Mouse (Mus musculus) heart, adult 9 months (tissue): Measurements from ENCODE around the gene Sult2b1.
A peak's percentile ranks its signal among the peaks of the same experiment; 100 is the strongest.

Experiments used
- DNase-seq, 2 experiments: peaks; one replicate each; pipeline ENCODE4 v3.0.0; 2022; ENCODE audit warnings: low spot score in 2 of 2

Sult2b1 gene

GRCm38 (mm10) chr7:45725151-45725550 lies 59.3 kb downstream of the Sult2b1 start:
- DNase-seq = no peak

GRCm38 (mm10) chr7:45723781-45724180 lies 60.7 kb downstream of the Sult2b1 start:
- DNase-seq = no peak

GRCm38 (mm10) chr7:45723301-45723700 lies 61.2 kb downstream of the Sult2b1 start:
- DNase-seq = no peak

- no peak for DNase-seq
These were observed 62.1 kb downstream of the Sult2b1 start for GRCm38 (mm10) chr7:45722348-45722713.

DNA sequence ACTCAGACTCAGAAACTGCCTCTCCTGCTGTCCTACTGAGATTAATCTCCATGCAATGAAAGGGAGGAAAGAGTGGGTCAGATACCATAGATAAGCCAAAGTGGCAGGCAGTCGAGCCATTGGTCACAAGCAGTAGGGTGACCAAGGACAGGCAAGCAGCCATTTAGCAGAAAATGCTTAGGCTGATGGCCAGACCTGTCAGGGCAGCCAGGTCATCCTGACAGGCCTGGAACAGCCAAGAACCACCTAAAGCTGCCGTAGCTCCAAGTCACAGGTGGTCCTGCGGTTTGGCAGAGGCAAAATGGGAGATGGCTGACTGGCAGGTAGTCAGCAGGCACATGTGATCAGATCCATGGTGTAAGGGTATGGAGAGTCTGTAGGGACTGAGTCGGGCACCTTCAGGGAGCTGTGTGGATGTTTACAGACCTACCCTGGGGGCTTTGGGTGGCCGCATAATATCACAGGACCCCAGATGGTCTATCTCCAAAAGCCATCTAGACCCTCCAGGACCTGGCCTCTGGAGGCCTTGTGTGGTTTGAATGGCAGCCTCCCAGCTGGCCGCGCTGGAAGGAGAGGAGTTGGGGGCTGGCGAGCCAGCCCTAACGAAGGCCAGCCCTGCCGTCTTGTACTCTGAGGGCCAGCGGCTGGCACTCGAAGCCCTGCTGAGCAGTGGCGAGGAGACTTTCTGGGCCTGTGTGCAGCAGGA lies 62.7 kb downstream of the Sult2b1 start:
- peak in 1 of 2 experiments; percentile 16 for DNase-seq

DNA sequence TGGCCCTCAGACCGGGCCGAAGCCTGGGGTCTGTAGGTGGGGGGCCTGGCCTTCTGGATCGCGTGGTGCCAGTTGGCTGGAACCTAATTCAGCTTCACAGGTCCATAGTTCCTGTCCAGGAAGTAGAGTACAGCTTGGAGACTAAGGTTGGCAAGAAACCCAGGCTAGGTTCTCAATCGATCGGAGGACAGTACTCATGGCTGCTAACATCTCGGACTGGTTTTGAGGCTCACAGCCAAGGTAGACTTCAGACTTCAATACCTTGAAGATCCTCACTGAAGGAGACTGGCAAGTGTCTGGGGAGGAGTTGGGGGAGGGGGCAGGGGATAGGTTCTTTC lies 63.3 kb downstream of the Sult2b1 start:
- no peak for DNase-seq

GRCm38 (mm10) chr7:45720413-45721233 lies 63.8 kb downstream of the Sult2b1 start, which contains the start of gene Fam83e:
Gene Fam83e, plus strand, starts transcription at chr7:45721212.
- DNase-seq = no peak

- no peak for DNase-seq
These were observed 64.6 kb downstream of the Sult2b1 start for GRCm38 (mm10) chr7:45719738-45720412.

DNA sequence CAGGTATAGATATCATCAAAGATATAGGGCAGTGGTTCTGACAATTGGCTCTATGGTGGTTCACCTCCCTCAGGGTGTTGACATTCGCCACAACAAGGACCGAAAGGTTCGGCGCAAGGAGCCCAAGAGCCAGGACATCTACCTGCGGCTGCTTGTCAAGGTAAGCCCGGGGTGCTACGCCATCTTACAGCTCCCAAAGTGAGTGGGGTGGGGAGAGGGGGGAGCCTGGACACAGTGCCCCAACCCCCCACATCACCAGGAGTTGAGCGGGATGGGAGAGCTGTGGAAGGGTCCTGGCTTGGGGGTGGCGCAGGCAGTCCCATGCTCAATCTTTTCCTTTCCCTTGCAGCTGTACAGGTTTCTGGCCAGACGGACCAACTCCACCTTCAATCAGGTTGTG lies 65.3 kb downstream of the Sult2b1 start:
- DNase-seq = no peak

DNA sequence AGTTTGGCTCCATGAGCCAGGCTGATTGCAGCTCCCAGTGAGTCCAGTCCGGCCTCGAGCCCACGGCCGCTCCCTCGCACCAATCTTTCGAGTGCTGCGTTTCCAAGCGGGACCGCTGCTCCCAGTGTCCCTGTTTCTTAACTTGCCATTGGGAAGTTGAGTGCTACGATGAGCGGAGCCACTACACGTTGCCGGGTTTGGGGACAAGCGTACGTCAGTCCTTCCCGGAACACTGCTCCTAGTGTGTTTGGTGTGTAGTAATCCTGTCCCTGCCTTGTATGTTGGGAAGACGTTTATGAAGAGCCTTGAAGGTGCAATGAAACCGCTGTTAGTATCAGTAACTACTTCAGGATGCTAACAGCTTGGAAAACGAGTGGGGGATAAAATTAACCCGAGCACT lies 66.1 kb downstream of the Sult2b1 start:
- DNase-seq = no peak

- peak; percentile 95 to 98 for DNase-seq
These were observed 66.6 kb downstream of the Sult2b1 start, which contains the start of gene Sphk2 for GRCm38 (mm10) chr7:45717918-45718297. Gene Sphk2, minus strand, starts transcription at chr7:45718002.

- no peak for DNase-seq
These were observed 67.2 kb downstream of the Sult2b1 start for GRCm38 (mm10) chr7:45716952-45717917.

- DNase-seq = peak in 1 of 2 experiments; percentile 25
These were observed 68.0 kb downstream of the Sult2b1 start for GRCm38 (mm10) chr7:45716460-45716857.

GRCm38 (mm10) chr7:45715741-45716459 lies 68.6 kb downstream of the Sult2b1 start:
- DNase-seq = peak; percentile 39 to 55

DNA sequence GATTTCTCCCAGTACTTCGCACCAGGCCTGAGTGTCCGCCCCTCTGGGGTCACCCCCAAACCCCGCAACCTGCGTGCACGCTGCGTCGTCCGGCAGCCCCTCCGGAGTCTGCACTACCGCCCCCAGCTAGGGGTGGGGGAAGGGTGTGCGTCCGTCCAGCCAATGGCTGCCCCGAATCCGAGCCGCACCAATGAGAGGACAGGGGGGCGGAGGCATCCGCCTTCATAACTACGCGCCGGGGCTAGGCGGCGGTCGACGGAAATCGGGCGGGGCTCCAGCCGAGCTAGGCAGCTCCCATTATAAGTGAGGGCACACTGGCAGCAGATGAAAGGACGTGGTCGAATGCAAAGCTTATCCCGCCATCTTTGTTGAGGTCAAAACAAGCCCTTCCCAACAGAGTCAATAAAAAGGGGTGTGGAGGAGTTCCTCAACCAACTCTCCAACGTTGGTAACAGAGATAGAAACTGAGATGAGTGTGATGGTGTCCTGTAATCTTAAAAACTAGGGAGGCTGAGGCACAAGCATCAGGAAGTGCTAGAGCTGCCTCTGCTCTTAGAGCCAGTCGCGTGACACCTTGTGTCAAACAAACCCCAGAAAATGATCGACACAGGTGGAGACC lies 69.3 kb downstream of the Sult2b1 start, which contains the start of gene Rpl18:
Rpl18 (plus strand) TSS at position 368 of the 619 bp plus-strand sequence.
- DNase-seq = peak; percentile 98

GRCm38 (mm10) chr7:45714630-45715089 lies 69.8 kb downstream of the Sult2b1 start:
- no peak for DNase-seq

- DNase-seq = peak in 1 of 2 experiments; percentile 13
These were observed 70.5 kb downstream of the Sult2b1 start for GRCm38 (mm10) chr7:45713881-45714520.

GRCm38 (mm10) chr7:45713396-45713795 lies 71.1 kb downstream of the Sult2b1 start:
- peak in 1 of 2 experiments; percentile 19 for DNase-seq

DNA sequence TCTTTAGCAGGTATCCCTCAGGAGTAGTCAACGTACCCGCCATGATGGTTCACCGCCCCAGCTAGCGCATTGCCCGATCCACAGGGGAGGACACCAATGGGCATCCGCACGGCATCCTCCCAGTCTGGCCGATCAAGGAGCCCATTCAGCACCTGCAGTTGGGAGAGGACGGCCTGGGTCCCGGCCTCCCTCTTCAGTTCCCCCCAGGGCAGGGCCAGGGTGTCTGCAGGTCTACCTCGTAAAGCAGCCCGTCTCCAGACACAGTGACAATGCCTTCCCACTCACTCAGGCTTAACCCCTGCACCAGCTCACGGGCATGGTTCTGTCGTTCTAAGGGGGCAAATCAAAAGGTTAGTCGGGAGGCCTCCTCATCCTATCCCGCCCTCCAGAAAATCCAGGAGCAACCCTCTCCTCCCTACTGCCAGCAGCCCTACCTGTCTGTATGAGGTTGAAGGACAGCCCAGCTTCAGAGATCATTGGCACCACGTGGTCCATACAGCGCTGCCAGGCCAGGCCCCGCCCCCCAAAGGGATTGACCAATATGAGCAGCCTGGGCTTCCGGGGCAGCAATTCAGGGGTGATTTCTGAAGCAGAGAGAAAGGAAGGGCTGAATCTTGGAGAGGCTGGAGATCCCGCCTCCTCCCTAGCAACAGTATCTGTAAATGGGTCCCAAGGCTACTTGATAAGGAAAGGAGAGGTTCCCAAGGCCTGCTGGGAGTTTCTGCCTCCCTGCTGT lies 72.3 kb downstream of the Sult2b1 start:
- peak; percentile 74 to 80 for DNase-seq
